Mouse (Mus musculus) E14TG2a.4 (cell line): ENCODE measurements around the gene Wdr1.

Source experiments
- CTCF ChIP-seq: conservative IDR thresholded peaks from 2 replicates; pipeline ENCODE4 v1.5.1; 2014; ENCODE audit warnings: low read length
- NANOG ChIP-seq: IDR thresholded peaks from 2 replicates; pipeline ENCODE4 v1.6.1; 2014; ENCODE audit warnings: borderline replicate concordance, low read length, mixed read lengths
- POU5F1 ChIP-seq: IDR thresholded peaks from 2 replicates; pipeline ENCODE4 v1.6.1; 2014; ENCODE audit warnings: low read length, borderline replicate concordance

GRCm38 (mm10) chr5:38547375-38547774 lies 15.6 kb downstream of the Wdr1 start:
- TF ChIP-seq CTCF, result no peak
- TF ChIP-seq POU5F1, result no peak
- no peak for TF ChIP-seq NANOG
